Mouse (Mus musculus) embryonic facial prominence, embryonic 14.5 days (tissue): ENCODE results near the gene Pdlim7. TPM values are rescaled to one million over a fixed set of nuclear protein-coding genes. Genes with fewer than 3 reads are reported as not detected.
A peak's percentile ranks its signal among the peaks of the same experiment; 100 is the strongest.

Source experiments
- ATAC-seq: fragments of 200-750 bp; cut with Nextera tagmentation; 2 replicates; pipeline ENCODE4 v1.8.0; 2017; ENCODE audit warnings: low read depth, moderate number of reproducible peaks, moderate TSS enrichment
- DNase-seq: peaks from one replicate; pipeline ENCODE4 v3.0.0-alpha.2; 2015; ENCODE audit warnings: low spot score
- H3K27ac ChIP-seq: fragments of 300-500 bp; sonication (generic); replicated peaks from 2 replicates; pipeline ENCODE4 v1.5.1; 2014; ENCODE audit warnings: low read depth, mild to moderate bottlenecking, low read length, moderate library complexity
- H3K27me3 ChIP-seq: fragments of 300-500 bp; sonication (generic); replicated peaks from 2 replicates; pipeline ENCODE4 v1.6.1; 2014; ENCODE audit warnings: low read length; ENCODE audit not compliant: control insufficient read depth, insufficient read depth
- H3K36me3 ChIP-seq: fragments of 300-500 bp; sonication (generic); 2 replicates; pipeline ENCODE4 v1.6.1; 2014; ENCODE audit warnings: low read length, mixed read lengths; ENCODE audit not compliant: control insufficient read depth, insufficient read depth
- H3K4me1 ChIP-seq: fragments of 300-500 bp; sonication (generic); 2 replicates; pipeline ENCODE4 v1.6.1; 2014; ENCODE audit warnings: antibody characterized with exemption, low read length; ENCODE audit not compliant: control insufficient read depth, insufficient read depth
- H3K4me2 ChIP-seq: fragments of 300-500 bp; sonication (generic); 2 replicates; pipeline ENCODE4 v1.6.1; 2014; ENCODE audit warnings: low read depth, mild to moderate bottlenecking, low read length, moderate library complexity, mixed read lengths
- H3K4me3 ChIP-seq: fragments of 300-500 bp; sonication (generic); 2 replicates; pipeline ENCODE4 v1.5.1; 2014; ENCODE audit warnings: low read depth, mild to moderate bottlenecking, low read length
- H3K9ac ChIP-seq: fragments of 300-500 bp; sonication (generic); 2 replicates; pipeline ENCODE4 v1.6.1; 2014; ENCODE audit warnings: low read depth, mild to moderate bottlenecking, low read length, moderate library complexity, mixed read lengths
- H3K9me3 ChIP-seq: fragments of 300-500 bp; sonication (generic); 2 replicates; pipeline ENCODE4 v1.6.1; 2016; ENCODE audit warnings: low read length; ENCODE audit not compliant: control insufficient read depth
- WGBS: fragments of 180-500 bp; shearing (Covaris S2); extraction: QIAGEN DNeasy Blood & Tissue Kit; methylation state at CpG from one replicate; pipeline ENCODE4 v1.1.7; 2014; 5-methylcytosine and 5-hydroxymethylcytosine counted together
- polyA plus RNA-seq: library from polyadenylated mRNA; unstranded; fragments of >200 nt; fragmentation: Nextera tagmentation; extraction: Ambion mirVana; gene quantifications from 2 replicates; pipeline ENCODE4 v1.2.1, GENCODE M21; 2014

Gene Pdlim7
- polyA plus RNA-seq, 1 experiment from 2014 or later = 204 TPM

DNA sequence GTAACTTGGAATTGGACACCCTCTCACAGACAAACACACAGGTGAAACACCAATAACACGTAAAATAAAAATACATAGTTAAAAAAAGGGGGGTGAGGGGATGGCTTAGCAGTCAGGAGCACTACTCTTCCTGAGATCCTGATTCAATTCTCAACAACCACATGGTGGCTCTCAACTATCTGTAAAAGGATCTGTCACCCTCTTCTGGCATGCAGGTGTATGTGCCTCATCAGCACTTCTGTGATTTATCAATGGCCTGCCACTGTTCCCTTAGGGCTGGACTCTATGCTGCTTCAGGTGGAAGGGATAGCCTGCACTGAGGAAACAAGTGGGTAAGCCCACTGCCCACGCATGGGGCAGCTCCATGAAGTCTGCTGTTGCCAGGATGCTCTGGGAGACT, 27.5 kb upstream of the Pdlim7 start:
- Histone ChIP-seq H3K4me2 (no peak overlapping the region), H3K4me1 (no peaks in the 10 kb centered on the region), H3K4me3 (no peak overlapping the region), H3K9ac (no peak overlapping the region), H3K27ac (no peak overlapping the region), H3K9me3 (no peaks in the 10 kb centered on the region), H3K36me3 (peaks cover 74% of the 10 kb centered on the region), H3K27me3 (no peaks in the 10 kb centered on the region)
- 96% methylated on average over 2 of the region's 2 CpGs for WGBS
- ATAC-seq = no peak
- no peak for DNase-seq

DNA sequence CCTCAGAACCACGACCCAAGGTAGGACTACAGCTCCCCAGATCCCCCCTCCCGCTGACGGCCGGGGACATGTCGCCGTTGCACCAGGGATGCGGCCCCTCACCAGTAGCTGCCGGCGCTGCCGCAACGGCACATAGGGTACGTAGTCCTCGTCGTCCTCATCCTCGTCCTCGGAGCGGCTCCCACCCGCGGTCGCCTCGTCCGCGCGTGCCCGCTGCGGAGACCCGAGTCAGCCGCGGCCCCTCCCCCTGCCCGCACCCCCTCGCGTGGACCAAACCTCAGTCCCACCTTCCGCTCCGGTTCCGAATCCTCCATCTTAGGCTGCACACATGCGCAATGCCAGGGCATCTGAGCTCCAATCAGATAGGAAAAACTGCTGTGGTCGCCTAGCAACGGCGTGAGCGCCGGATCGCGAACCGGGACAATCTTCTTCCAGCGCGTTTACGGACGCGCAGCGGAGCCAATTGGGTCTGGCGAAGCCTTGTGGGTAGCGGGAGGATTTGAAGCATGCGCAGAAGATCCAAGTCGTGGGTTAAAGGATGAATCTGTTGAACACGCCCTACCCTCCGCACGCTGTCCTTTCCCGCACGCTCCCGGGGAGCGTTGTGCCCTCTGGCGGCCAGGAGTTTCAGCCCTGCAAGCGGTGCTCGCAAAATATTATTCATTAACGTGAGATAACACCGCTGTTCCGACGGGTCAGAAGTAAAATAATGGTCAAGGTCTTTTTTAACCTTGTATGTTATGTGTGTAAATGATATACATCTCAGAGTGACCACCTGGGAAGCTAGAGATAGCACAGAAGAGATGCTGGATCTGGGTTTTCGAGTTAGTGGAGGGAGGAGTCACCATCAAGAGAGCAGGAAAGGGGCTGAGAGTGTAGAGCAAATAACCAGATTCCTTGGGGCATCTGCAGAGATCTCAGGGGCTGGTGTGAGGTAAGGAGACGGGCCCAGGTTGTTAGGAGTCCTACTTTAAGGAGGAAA, 23.0 kb upstream of the Pdlim7 start, which contains the start of gene Ddx41:
Ddx41 (minus strand) TSS at position 465 of the 982 bp plus-strand sequence.
- Histone ChIP-seq H3K9me3 (no peaks in the 10 kb centered on the region), H3K4me1 (peaks cover 9% of the 10 kb centered on the region), H3K27me3 (no peaks in the 10 kb centered on the region), H3K27ac (peak within 1 kb of the TSS; percentile 24; the same call in 1 of the 2 replicates), H3K4me3 (peak within 1 kb of the TSS; percentile 82), H3K9ac (peak within 1 kb of the TSS; percentile 78), H3K36me3 (peaks cover 65% of the 10 kb centered on the region), H3K4me2 (peak within 1 kb of the TSS; percentile 93)
- DNase-seq = peak; percentile 100
- peak; percentile 98 for ATAC-seq
- WGBS = under 1% methylated on average over 67 of the region's 70 CpGs

DNA sequence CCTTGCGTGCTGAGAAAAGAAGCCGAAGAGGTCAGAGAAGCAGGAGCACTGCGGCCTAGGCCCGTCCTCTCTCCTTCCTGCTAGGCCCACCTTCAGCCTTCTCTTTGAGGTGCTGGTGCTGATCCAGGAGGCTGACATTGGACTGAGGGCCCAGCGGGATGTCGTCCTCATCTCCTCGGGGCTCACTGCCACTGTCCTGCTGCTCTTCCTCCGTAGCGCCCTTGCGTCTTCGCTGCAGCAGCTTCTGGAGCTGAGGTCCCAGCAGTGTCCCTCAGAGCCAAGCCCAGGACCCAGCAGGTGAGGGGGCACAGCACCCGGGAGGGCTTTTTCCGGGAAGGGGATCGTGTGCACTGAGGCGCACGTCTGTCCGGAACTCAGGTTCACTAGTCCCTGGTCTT, 22.3 kb upstream of the Pdlim7 start:
- no peak for DNase-seq
- no peak; the same call in 1 of the 2 replicates for ATAC-seq
- H3K27me3 ChIP-seq = no peaks in the 10 kb centered on the region
- H3K4me3 ChIP-seq = peak overlapping the region; percentile 82
- H3K27ac ChIP-seq = no peak overlapping the region
- H3K9ac ChIP-seq = peak overlapping the region; percentile 78
- peaks cover 9% of the 10 kb centered on the region for H3K4me1 ChIP-seq
- no peaks in the 10 kb centered on the region for H3K9me3 ChIP-seq
- H3K36me3 ChIP-seq = peaks cover 63% of the 10 kb centered on the region
- H3K4me2 ChIP-seq = peak overlapping the region; percentile 93
- 22% methylated on average over 12 of the region's 17 CpGs for WGBS

DNA sequence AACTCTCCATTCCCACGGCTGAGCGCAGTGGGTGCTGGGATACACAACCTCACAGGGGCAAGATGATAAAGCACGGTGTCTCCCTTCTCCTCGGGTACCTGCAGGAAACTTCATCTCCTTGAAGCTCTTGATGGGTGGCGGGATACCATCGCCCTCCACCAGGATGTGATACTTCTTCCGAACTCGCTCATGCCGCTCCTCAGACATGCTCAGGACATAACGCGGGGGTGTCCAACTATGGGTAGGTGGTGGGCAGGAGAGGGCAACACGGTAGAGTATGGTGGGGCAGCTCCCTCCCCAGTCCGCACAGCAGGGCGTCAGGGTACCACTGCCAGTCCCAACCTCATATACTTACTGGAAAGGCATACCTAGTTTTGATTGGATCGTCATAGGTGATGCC, 21.7 kb upstream of the Pdlim7 start:
- Histone ChIP-seq H3K9me3 (no peaks in the 10 kb centered on the region), H3K4me2 (peak overlapping the region; percentile 93)

DNA sequence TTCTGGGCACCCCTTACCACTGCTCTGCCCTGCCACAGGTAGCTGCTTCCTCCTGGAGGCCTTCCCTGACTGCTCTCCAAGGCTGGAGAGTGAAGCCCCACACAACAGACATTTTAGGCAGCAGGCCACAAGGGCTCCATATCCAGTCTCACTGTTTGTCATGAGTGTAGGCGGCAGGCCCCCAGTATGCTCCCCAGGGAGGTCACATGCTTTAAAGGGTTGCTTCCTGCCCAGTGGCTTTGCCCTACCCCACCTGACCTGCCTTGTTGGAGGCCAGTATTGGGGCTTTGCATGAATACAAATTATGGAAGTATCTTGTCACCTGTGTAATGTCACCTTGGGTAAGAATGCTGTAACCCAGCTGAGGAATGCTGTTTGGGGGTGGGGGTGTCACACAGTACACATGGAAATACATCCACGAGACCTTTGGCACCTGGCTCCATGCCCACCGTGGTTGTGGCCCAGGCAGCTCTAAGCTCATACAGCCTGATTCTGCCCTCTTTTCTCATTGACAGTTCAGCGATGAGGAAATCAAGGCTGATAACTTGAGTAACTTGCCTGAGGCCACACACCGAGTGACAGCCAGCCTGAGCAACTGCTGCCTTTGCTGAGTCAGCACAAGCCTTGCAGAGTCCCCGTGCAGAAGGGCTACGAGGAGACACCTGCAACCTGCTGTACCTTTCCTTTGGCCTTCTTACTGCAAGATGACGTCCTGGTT, 15.9 kb upstream of the Pdlim7 start, which contains the start of gene Dok3:
Dok3 (minus strand) TSS at position 99 of the 718 bp plus-strand sequence.
- Histone ChIP-seq H3K9me3 (no peaks in the 10 kb centered on the region), H3K9ac (no peak within 1 kb of the TSS), H3K4me2 (no peak within 1 kb of the TSS), H3K27me3 (no peaks in the 10 kb centered on the region), H3K27ac (no peak within 1 kb of the TSS), H3K36me3 (peaks cover 50% of the 10 kb centered on the region), H3K4me1 (no peaks in the 10 kb centered on the region), H3K4me3 (no peak within 1 kb of the TSS)
- ATAC-seq (no peak), DNase-seq (no peak)
- 73% methylated on average over 8 of the region's 8 CpGs for WGBS

More for the DNA sequence above, 21.7 kb upstream of the Pdlim7 start:
- Histone ChIP-seq H3K9ac (peak overlapping the region; percentile 78; the same call in 1 of the 2 replicates), H3K27ac (no peak overlapping the region), H3K4me1 (peaks cover 9% of the 10 kb centered on the region), H3K27me3 (no peaks in the 10 kb centered on the region), H3K36me3 (peaks cover 64% of the 10 kb centered on the region), H3K4me3 (peak overlapping the region; percentile 82)
- WGBS = 92% methylated on average over 15 of the region's 15 CpGs
- no peak for DNase-seq
- no peak for ATAC-seq

DNA sequence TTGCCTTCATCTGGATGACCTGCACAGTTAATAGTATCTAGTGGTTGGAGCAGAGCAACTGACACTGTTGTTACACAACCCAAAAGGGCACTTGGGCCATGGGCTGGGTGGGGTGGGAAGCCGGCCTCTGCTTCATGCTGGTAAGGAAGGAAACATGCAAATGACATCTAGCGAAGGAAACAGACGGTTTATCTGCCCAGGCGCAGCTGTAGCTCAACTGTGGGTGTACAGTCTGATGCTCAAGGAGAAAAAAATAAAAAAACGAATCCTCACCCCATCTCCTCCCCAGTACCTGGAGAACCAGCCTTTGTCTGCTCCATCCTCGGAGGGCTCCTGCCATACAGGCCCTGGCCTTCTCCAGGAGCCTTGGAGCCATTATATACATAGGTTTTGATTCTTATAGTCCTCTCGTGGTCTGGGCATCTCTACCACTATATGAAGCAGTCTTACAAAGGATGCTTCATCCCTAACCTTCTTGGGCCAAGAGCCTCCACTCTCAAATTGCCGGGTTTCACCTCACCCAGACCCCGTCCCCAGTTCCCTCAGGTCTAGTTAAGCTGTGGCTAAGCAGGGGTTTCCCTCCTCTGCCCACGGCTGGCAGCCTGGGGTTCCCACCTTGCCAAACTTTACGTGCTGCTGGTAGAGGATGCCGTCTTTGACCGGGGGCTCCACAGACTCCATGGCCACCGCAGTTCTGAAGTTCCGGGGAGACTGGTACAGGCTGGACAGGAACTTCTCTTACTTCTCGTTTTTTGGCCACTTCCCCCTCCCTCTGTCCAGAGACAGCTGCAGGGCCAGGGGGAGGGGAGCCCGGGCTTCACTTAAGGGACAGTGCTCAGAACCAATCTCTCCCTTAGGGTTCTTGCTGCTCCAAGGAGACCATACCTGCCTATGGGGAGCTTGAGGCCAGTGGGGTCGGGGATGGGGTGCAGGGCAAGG, 14.6 kb upstream of the Pdlim7 start:
- no peak for ATAC-seq
- DNase-seq = no peak
- Histone ChIP-seq H3K4me1 (no peaks in the 10 kb centered on the region), H3K4me2 (no peak overlapping the region), H3K27me3 (no peaks in the 10 kb centered on the region), H3K36me3 (peaks cover 37% of the 10 kb centered on the region), H3K27ac (no peak overlapping the region), H3K9me3 (no peaks in the 10 kb centered on the region), H3K4me3 (no peak overlapping the region), H3K9ac (no peak overlapping the region)
- WGBS = 78% methylated on average over 18 of the region's 18 CpGs

DNA sequence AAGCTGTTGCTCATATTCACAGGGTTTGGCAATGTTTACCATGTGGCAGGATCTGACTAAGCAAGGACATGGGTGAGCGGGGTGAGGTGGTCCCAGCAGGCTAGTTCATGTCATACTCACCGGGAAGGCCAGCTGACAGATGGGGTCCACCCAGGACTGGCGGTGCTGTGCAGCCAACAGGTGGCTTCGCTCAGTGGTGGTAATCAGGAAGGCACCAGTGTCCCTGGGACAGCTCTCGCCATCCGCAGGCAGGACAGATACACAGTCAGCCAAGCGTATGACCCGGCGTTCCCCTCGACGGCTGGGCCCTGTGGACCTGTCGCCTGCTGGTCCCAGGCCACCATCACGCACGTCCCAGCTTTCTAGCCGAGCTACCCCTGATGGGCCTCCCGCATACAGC, 13.7 kb upstream of the Pdlim7 start:
- 88% methylated on average over 16 of the region's 16 CpGs for WGBS
- Histone ChIP-seq H3K36me3 (peaks cover 28% of the 10 kb centered on the region), H3K27me3 (no peaks in the 10 kb centered on the region), H3K9ac (no peak overlapping the region), H3K4me1 (no peaks in the 10 kb centered on the region), H3K4me3 (no peak overlapping the region), H3K4me2 (no peak overlapping the region), H3K27ac (no peak overlapping the region), H3K9me3 (no peaks in the 10 kb centered on the region)
- ATAC-seq (no peak), DNase-seq (no peak)
